ENCODE assay signal across 20 mouse cellular contexts in the genomic region with DNA sequence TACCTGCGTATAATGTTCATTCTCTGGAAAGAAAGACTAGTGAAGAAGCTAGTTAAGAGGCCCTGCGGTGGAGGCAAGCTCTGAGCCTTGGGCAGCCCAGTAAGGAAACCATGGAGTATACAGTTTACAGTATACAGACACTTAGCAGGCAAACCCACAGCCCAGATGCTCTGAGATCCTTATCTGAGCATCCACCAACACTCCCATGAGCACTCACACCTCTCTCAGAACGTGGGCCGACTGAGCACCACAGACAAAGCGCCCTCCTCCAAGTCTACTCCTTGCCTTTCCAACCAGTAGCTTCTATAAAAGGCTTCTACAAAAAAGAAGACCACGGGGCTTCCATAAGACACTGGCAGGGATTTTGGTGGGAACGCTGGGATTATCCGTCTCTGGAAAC. TPM values are rescaled to one million over a fixed set of nuclear protein-coding genes. Genes with fewer than 3 reads are reported as not detected.
DNase-seq lines count a peak whose midpoint lies in the region; ATAC-seq lines count a peak whose summit lies in the region.
"Had no signal": no experiment of that assay in that cellular context is flagged by ENCODE, and none has a peak within 500 bp of the region (broad histone marks: within the 10 kb centered on the region; RNA-seq: fewer than 3 reads in every experiment).

No protein-coding gene starts in this region.

- intact Hi-C loops in left cerebral cortex, postnatal 4 days (cut with DNase I): no loop called here

- 69% methylated on average over 8 of the region's 8 CpGs for WGBS in forebrain, embryonic 14.5 days
- 77% methylated on average over 8 of the region's 8 CpGs for WGBS in forebrain, embryonic 16.5 days

- no peak overlapping the region for H3K4me2 ChIP-seq in forebrain, embryonic 14.5 days (ENCODE audit: low read length)
- H3K4me2 ChIP-seq in forebrain, embryonic 16.5 days (ENCODE audit: low read length): no peak overlapping the region
- H3K4me2 ChIP-seq: liver, embryonic 11.5 days; lung, embryonic 14.5 days; midbrain, embryonic 12.5 days had no signal

- peaks cover 47% of the 10 kb centered on the region for H3K4me1 ChIP-seq in forebrain, embryonic 14.5 days (ENCODE audit: control insufficient read depth, insufficient read depth, low read length)
- H3K4me1 ChIP-seq in forebrain, embryonic 16.5 days (replicated peaks; ENCODE audit: control insufficient read depth, insufficient read depth, low read length): peaks cover 62% of the 10 kb centered on the region

- no peak for ATAC-seq in forebrain, embryonic 14.5 days
- no peak for ATAC-seq in forebrain, embryonic 16.5 days

- H3K27ac ChIP-seq in forebrain, embryonic 14.5 days (ENCODE audit: low read depth, low read length): 0 out of 2 replicates have a peak overlapping the region, but pooled peaks have one; percentile 15
- H3K27ac ChIP-seq in forebrain, embryonic 16.5 days (ENCODE audit: low read length): no peak overlapping the region
- H3K27ac ChIP-seq: gastrocnemius, adult 2 months had no signal

- DNase-seq in forebrain, embryonic 14.5 days (ENCODE audit: low spot score): no peak
- DNase-seq in left cerebral cortex, adult 11 months (ENCODE audit: low spot score): peak; percentile 58
- DNase-seq in left cerebral cortex, postnatal 4 days: no peak
- peak; percentile 41 for DNase-seq in retina, postnatal 1 day
- DNase-seq in retina, embryonic 14.5 days (ENCODE audit: low spot score): no peak
- peak; percentile 65 for DNase-seq in right cerebral cortex, postnatal 25 days
- no peak for DNase-seq in Muller cell, postnatal 12 days (ENCODE audit: inconsistent ontology term)
- DNase-seq: adrenal gland, adult 8-10 months; cerebellum, adult 11-12 months; cerebellum, postnatal 25 days; gastrocnemius, adult 2 months; heart, adult 11 months; heart, postnatal 4 days; kidney, adult 9 months; lung, embryonic 14.5 days; lung, postnatal 4 days; spleen, adult 18-20 months had no signal

- H3K9me3 ChIP-seq in forebrain, embryonic 14.5 days (replicated peaks; ENCODE audit: control insufficient read depth, low read length): no peaks in the 10 kb centered on the region
- no peaks in the 10 kb centered on the region for H3K9me3 ChIP-seq in forebrain, embryonic 16.5 days (ENCODE audit: control insufficient read depth, low read length)
- H3K9me3 ChIP-seq: midbrain, embryonic 12.5 days had no signal

- H3K27me3 ChIP-seq in forebrain, embryonic 14.5 days (replicated peaks; ENCODE audit: control insufficient read depth, insufficient read depth, low read length): no peaks in the 10 kb centered on the region
- no peaks in the 10 kb centered on the region for H3K27me3 ChIP-seq in forebrain, embryonic 16.5 days (replicated peaks; ENCODE audit: control insufficient read depth, insufficient read depth, low read length)
- H3K27me3 ChIP-seq: midbrain, embryonic 12.5 days had no signal

- H3K36me3 ChIP-seq in forebrain, embryonic 14.5 days (ENCODE audit: control insufficient read depth, insufficient read depth, low read length): no peaks in the 10 kb centered on the region
- no peaks in the 10 kb centered on the region for H3K36me3 ChIP-seq in forebrain, embryonic 16.5 days (ENCODE audit: control insufficient read depth, insufficient read depth)
- H3K36me3 ChIP-seq: midbrain, embryonic 12.5 days had no signal

- no peak overlapping the region for H3K4me3 ChIP-seq in forebrain, embryonic 14.5 days (ENCODE audit: low read depth, low read length)
- no peak overlapping the region for H3K4me3 ChIP-seq in forebrain, embryonic 16.5 days (replicated peaks; ENCODE audit: low read length)
- H3K4me3 ChIP-seq: gastrocnemius, adult 2 months; midbrain, embryonic 12.5 days had no signal

- H3K9ac ChIP-seq in forebrain, embryonic 14.5 days (ENCODE audit: low read length): no peak overlapping the region
- H3K9ac ChIP-seq in forebrain, embryonic 16.5 days (replicated peaks; ENCODE audit: low read depth, low read length): no peak overlapping the region
- H3K9ac ChIP-seq: lung, embryonic 14.5 days; midbrain, embryonic 12.5 days had no signal

RNA-seq across cellular contexts. Expression of a gene that starts 51.2 kb away (rescaled TPM):
- polyA plus RNA-seq in forebrain, embryonic 14.5 days (2014; fragmentation: Nextera tagmentation; extraction: Ambion mirVana): 26.1 and 38.3 TPM in 2 replicates
- polyA plus RNA-seq in forebrain, embryonic 16.5 days (2015; fragmentation: Nextera tagmentation; extraction: Ambion mirVana): 48.6 and 62.6 TPM in 2 replicates
- 100 to 1,000 TPM; 232 to 237 TPM for total RNA-seq in left cerebral cortex, postnatal 4 days (2021)

Comparison
In these comparisons a context has a peak if more than half of its experiments do, and no peak if none do; other contexts are left out.
1. DNase-seq: peak in left cerebral cortex, adult 11 months (single experiment), retina, postnatal 1 day (single experiment) and right cerebral cortex, postnatal 25 days (single experiment); none in forebrain, embryonic 14.5 days (single experiment), left cerebral cortex, postnatal 4 days (single experiment), retina, embryonic 14.5 days (single experiment) and Muller cell, postnatal 12 days (single experiment).